Mouse (Mus musculus): ENCODE results near the gene Tnnc1.

Tnnc1 gene

DNA sequence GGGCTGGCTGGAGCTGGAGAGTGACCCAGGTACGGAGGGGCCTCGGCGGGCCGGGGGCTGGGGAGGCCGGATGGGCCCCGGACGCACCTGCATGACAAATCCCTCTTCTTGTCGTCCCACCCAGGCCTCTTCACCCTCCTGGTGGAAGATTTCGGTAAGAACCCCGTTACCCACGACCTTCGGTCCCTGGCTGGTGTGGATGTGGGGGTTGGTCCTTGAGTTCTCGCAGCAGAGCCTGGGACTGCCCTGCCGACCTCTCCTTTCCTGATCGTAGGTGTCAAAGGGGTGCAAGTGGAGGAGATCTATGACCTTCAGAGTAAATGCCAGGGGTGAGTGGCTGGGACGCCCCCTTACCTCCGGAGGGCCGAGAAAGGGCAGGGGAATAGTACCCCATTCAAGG, 43.5 kb downstream of the Tnnc1 start:
- no peak for DNase-seq (ENCODE audit: low spot score in 2 of 2)

DNA sequence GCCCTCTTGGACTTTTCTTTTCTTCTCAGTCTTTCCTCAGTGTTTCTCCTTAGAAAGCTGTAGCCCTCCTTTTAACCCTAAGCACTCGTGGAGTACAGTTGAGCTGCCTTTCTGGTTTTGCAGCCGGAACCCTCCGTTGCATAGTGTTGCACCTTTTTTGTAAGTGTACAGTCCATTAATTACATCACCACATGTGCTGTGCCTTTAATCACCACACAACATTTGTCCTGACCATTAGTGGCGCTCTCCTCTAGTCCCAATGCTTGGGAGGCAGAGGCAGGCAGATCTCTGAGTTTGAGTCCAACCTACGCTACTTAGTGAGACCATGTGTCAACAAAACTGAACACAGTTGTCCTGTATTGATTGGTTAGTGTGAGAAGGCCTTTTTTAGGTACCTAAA, 44.0 kb downstream of the Tnnc1 start:
- DNase-seq (ENCODE audit: low spot score in 2 of 2): no peak

DNA sequence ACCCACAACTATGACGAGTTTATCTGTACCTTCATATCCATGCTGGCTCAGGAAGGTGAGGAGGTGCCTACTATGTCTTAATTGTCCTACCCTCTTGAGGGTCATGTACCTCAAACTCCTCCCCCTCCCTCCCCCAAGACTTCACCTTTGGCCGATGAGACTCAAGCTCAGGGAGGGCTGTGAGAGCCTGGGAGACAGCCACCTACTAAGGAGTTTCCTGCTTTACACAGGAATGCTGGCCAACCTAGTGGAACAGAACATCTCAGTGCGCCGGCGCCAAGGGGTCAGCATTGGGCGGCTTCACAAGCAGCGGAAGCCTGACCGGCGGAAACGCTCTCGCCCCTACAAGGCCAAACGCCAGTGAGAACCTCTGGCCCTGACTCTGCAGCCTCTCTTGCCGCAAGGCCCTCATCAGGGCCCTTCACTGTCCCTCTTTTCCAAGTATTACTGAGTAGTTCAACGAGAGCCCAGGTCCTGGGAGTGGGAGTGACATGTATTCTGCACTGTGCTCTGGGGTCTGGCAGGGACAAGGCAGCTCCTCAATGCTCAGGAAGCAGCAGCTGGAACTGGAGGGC, 50.5 kb downstream of the Tnnc1 start:
- DNase-seq (ENCODE audit: low spot score in 2 of 2): no peak

DNA sequence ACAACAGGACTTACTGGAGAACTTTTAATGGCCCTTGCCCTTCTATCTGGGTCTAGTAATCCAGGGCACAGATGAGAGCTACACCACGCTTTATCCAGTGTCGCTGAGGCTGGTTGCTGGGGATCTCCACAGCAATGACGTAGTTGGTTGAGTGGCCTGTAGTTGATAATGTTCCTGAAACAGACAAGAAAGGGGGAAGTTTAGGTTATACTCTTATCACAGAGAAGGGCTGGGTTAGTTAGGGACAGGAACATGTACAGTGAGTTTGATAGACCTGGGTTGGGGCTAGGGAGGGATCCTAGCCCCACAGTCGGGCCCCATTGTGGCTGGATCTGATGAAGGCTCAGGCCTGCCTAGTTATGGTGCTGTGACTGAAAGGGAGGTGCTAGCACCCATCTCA, 52.3 kb downstream of the Tnnc1 start:
- DNase-seq (ENCODE audit: low spot score in 2 of 2): no peak

DNA sequence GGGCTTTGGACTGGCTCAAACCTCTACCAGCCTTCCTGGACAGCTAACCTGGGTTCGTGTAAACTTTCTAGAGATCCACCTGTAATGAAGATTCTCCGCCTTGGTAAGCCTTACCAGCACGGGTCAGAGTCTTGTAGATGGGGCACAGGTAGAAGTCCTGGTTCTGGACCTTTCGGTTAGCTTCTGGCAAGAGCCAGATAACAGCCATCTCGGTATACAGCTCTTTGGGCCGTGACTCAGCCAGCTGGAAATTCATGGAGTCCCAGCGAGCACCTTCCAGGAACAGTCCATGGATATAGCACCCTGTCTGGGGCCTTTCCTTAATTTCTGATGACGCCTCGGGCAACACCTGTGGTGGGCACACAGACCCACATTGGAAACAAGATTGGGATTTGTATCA, 52.8 kb downstream of the Tnnc1 start:
- DNase-seq (ENCODE audit: low spot score in 2 of 2): no peak
